Mouse (Mus musculus) layer of hippocampus, adult 18-20 months (tissue): ENCODE data around the gene Btnl2. TPM values are rescaled to one million over a fixed set of nuclear protein-coding genes. Genes with fewer than 3 reads are reported as not detected.
A peak's percentile ranks its signal among the peaks of the same experiment; 100 is the strongest.

Source experiments
- DNase-seq, 2 experiments: peaks; one replicate each; pipeline ENCODE4 v3.0.0; 2022; ENCODE audit warnings: low spot score in 2 of 2
- total RNA-seq, 2 experiments: library from RNA; stranded (reverse); gene quantifications; 2 replicates each; pipeline ENCODE4 v1.2.3; 2021

The Btnl2 gene
- total RNA-seq, 2 experiments from 2014 or later: 0.28 to 0.87 TPM

- DNase-seq: peak; percentile 82 to 92
Observed at GRCm38 (mm10) chr17:34398711-34399393, 44.2 kb downstream of the Btnl2 start, which contains the start of gene BC051142. TSS of gene BC051142 (plus strand) at chr17:34398820.

- DNase-seq: peak in 1 of 2 experiments; percentile 2
Observed at GRCm38 (mm10) chr17:34399394-34399715, 44.7 kb downstream of the Btnl2 start.

GRCm38 (mm10) chr17:34411117-34411516 lies 56.5 kb downstream of the Btnl2 start:
- DNase-seq: peak; percentile 74 to 88

Other genes starting within 250 kb of the Btnl2 start
- 10 to 100 TPM; 27.4 to 32.5 TPM for gene H2-DMa, start 235.3 kb upstream of the Btnl2 start, total RNA-seq
- gene Brd2, start 232.2 kb upstream of the Btnl2 start, total RNA-seq: 100 to 1,000 TPM; 184 to 185 TPM
- 1 to 10 TPM; 1.3 to 1.6 TPM for gene H2-DMb2, start 211.5 kb upstream of the Btnl2 start, total RNA-seq
- 1 to 10 TPM; 3.2 to 3.8 TPM for gene H2-DMb1, start 201.8 kb upstream of the Btnl2 start, total RNA-seq
- 1 to 10 TPM; 3.6 to 3.9 TPM for gene Tap1, start 167.3 kb upstream of the Btnl2 start, total RNA-seq
- 1 to 10 TPM; 2.1 to 3.7 TPM for gene Psmb9, start 167.1 kb upstream of the Btnl2 start, total RNA-seq
- 1 to 10 TPM; 4.1 to 5.8 TPM for gene Psmb8, start 157.1 kb upstream of the Btnl2 start, total RNA-seq
- gene Tap2, start 151.3 kb upstream of the Btnl2 start, total RNA-seq: 10 to 100 TPM in 1 of 2 experiments, 1 to 10 TPM in 1; 8.4 to 12.8 TPM
- gene H2-Ob, start 115.9 kb upstream of the Btnl2 start, total RNA-seq: under 1 TPM; 0.20 to 0.37 TPM
- 1 to 10 TPM; 1.3 to 1.9 TPM for gene H2-Ab1, start 97.1 kb upstream of the Btnl2 start, total RNA-seq
- 1 to 10 TPM; 1.3 to 1.4 TPM for gene H2-Aa, start 67.0 kb upstream of the Btnl2 start, total RNA-seq
- 1 to 10 TPM; 1.6 to 2.0 TPM for gene H2-Eb1, start 49.0 kb upstream of the Btnl2 start, total RNA-seq
- gene H2-Eb2, start 29.2 kb upstream of the Btnl2 start, total RNA-seq: not detected
- gene Btnl1, start 22.3 kb downstream of the Btnl2 start, total RNA-seq: not detected
- gene BC051142, start 44.0 kb downstream of the Btnl2 start, total RNA-seq: 1 to 10 TPM; 2.1 to 4.5 TPM
- not detected for gene Btnl4, start 122.5 kb downstream of the Btnl2 start, total RNA-seq
- gene Btnl6, start 162.5 kb downstream of the Btnl2 start, total RNA-seq: not detected
- 1 to 10 TPM; 9.0 TPM for gene Notch4, start 209.4 kb downstream of the Btnl2 start, total RNA-seq
- gene Gpsm3, start 235.0 kb downstream of the Btnl2 start, total RNA-seq: 1 to 10 TPM; 1.8 to 2.2 TPM
- gene Pbx2, start 236.4 kb downstream of the Btnl2 start, total RNA-seq: 10 to 100 TPM; 67.3 to 69.1 TPM
- under 1 TPM; 0.61 to 0.67 TPM for gene Ager, start 243.0 kb downstream of the Btnl2 start, total RNA-seq
- 10 to 100 TPM; 81.8 to 81.9 TPM for gene Rnf5, start 248.9 kb downstream of the Btnl2 start, total RNA-seq
- 100 to 1,000 TPM; 162 to 175 TPM for gene Agpat1, start 249.4 kb downstream of the Btnl2 start, total RNA-seq